In genomic region chr10:120004096-120004495, GRCm38 (mm10) we compare ENCODE assay signal across 17 mouse cellular contexts.
"Had no signal": no experiment of that assay in that cellular context is flagged by ENCODE, and none has a peak within 500 bp of the region (broad histone marks: within the 10 kb centered on the region; RNA-seq: fewer than 3 reads in every experiment).

No protein-coding gene starts in this region.

- H3K4me1 ChIP-seq: neural tube, embryonic 12.5 days; neural tube, embryonic 13.5 days; neural tube, embryonic 15.5 days; stomach, embryonic 15.5 days had no signal

- H3K4me2 ChIP-seq: neural tube, embryonic 12.5 days; neural tube, embryonic 13.5 days; neural tube, embryonic 15.5 days; stomach, embryonic 15.5 days had no signal

- H3K9ac ChIP-seq: neural tube, embryonic 12.5 days; neural tube, embryonic 13.5 days; neural tube, embryonic 15.5 days; stomach, embryonic 15.5 days had no signal

- H3K9me3 ChIP-seq: neural tube, embryonic 12.5 days; neural tube, embryonic 13.5 days; neural tube, embryonic 15.5 days; stomach, embryonic 15.5 days had no signal

- DNase-seq: retina, postnatal 1 day; right cerebral cortex, adult 18-20 months; right cerebral cortex, postnatal 14 days; right cerebral cortex, postnatal 25 days; right cerebral cortex, postnatal 4 days; spleen, adult 18-20 months; thymus, adult 18-20 months; thymus, adult 2 months; thymus, postnatal 14 days; thymus, postnatal 25 days; thymus, postnatal 36 days; thymus, postnatal 4 days had no signal

- H3K4me3 ChIP-seq: neural tube, embryonic 12.5 days; neural tube, embryonic 13.5 days; neural tube, embryonic 15.5 days; stomach, embryonic 15.5 days had no signal

- H3K36me3 ChIP-seq: stomach, embryonic 15.5 days had no signal

- H3K27me3 ChIP-seq: neural tube, embryonic 12.5 days; neural tube, embryonic 13.5 days; neural tube, embryonic 15.5 days; stomach, embryonic 15.5 days had no signal

- H3K27ac ChIP-seq: neural tube, embryonic 12.5 days; neural tube, embryonic 13.5 days; neural tube, embryonic 15.5 days; stomach, embryonic 15.5 days; stomach, postnatal 0 days had no signal
